Mouse (Mus musculus) ES-E14 (cell line): Measurements from ENCODE around the gene Insm1. TPM values are rescaled to one million over a fixed set of nuclear protein-coding genes. Genes with fewer than 3 reads are reported as not detected.

Source experiments
- DNase-seq: peaks from one replicate; pipeline ENCODE4 v3.0.0-alpha.2; 2013; ENCODE audit warnings: low read depth, low spot score
- H3K27ac ChIP-seq: 2 replicates; pipeline ENCODE4 v1.5.1; 2012; ENCODE audit warnings: low read depth, mild to moderate bottlenecking, low read length, moderate library complexity, mixed read lengths; ENCODE audit not compliant: poor library complexity, insufficient read depth, severe bottlenecking
- H3K36me3 ChIP-seq: 2 replicates; pipeline ENCODE4 v1.6.1; 2012; ENCODE audit warnings: mild to moderate bottlenecking, low read length, moderate library complexity, mixed read lengths; ENCODE audit not compliant: control insufficient read depth, poor library complexity, insufficient read depth, severe bottlenecking
- H3K4me1 ChIP-seq, 2 experiments: fragments of 150-350 bp in 1 of 2; sonication (generic) in 1 of 2; 2 replicates each; pipeline ENCODE4 v1.6.1; 2012; ENCODE audit warnings: low read length in 2 of 2, mild to moderate bottlenecking in 1 of 2, mixed read lengths in 1 of 2; ENCODE audit not compliant: control insufficient read depth in 2 of 2, insufficient read depth in 2 of 2, poor library complexity in 1 of 2
- H3K4me3 ChIP-seq, 2 experiments: fragments of 150-350 bp in 1 of 2; sonication (generic) in 1 of 2; 2 replicates each; pipeline ENCODE4 v1.5.1; 2012; ENCODE audit warnings: low read length in 2 of 2, low read depth in 1 of 2, mild to moderate bottlenecking in 1 of 2, mixed read lengths in 1 of 2; ENCODE audit not compliant: insufficient read depth in 1 of 2, poor library complexity in 1 of 2, severe bottlenecking in 1 of 2
- H3K9ac ChIP-seq: 2 replicates; pipeline ENCODE4 v1.6.1; 2012; ENCODE audit warnings: low read depth, mild to moderate bottlenecking, low read length, mixed read lengths; ENCODE audit not compliant: poor library complexity, insufficient read depth, severe bottlenecking
- H3K9me3 ChIP-seq: fragments of 150-350 bp; sonication (generic); 2 replicates; pipeline ENCODE4 v1.6.1; 2012; ENCODE audit warnings: low read depth, mild to moderate bottlenecking, low read length; ENCODE audit not compliant: control insufficient read depth, insufficient read depth
- CHD2 ChIP-seq: IDR thresholded peaks from 2 replicates; pipeline ENCODE4 v1.6.1; 2014; ENCODE audit warnings: mild to moderate bottlenecking, low read depth, low read length, inconsistent platforms
- HCFC1 ChIP-seq: IDR thresholded peaks from 2 replicates; pipeline ENCODE4 v1.6.1; 2012; ENCODE audit warnings: low read length, inconsistent platforms, borderline replicate concordance; ENCODE audit not compliant: insufficient read depth
- MAFK ChIP-seq: IDR thresholded peaks from 2 replicates; pipeline ENCODE4 v1.6.1; 2014; ENCODE audit warnings: mild to moderate bottlenecking, low read depth, low read length, inconsistent platforms; ENCODE audit not compliant: insufficient read depth
- ZC3H11A ChIP-seq: IDR thresholded peaks from 2 replicates; pipeline ENCODE4 v1.6.1; 2012; ENCODE audit warnings: low read depth, mild to moderate bottlenecking, inconsistent platforms, low read length, borderline replicate concordance
- ZNF384 ChIP-seq: IDR thresholded peaks from 2 replicates; pipeline ENCODE4 v1.6.1; 2012; ENCODE audit warnings: low read depth, low read length, inconsistent platforms
- in situ Hi-C, 2 experiments: fragments of 600-800 bp; cut with MboI; formaldehyde crosslinking; loops; one replicate each; pipeline ENCODE4 v1.15.1; 2025; ENCODE audit warnings: low sequenced_read_pairs in 2 of 2, inconsistent platforms in 1 of 2; ENCODE audit not compliant: unreplicated experiment in 2 of 2
- total RNA-seq: library from RNA; depleted of rRNA; stranded (reverse); fragments of 300-350 nt; gene quantifications from 2 replicates; pipeline ENCODE4 v1.2.3, GENCODE M21; 2012

Insm1 gene
- total RNA-seq, 1 experiment = 1.4 TPM

- H3K36me3 ChIP-seq = no peaks in the 10 kb centered on the region
- no peak overlapping the region for H3K9ac ChIP-seq
- no peak for TF ChIP-seq CHD2
- TF ChIP-seq ZC3H11A = no peak
- no peak for TF ChIP-seq ZNF384
- TF ChIP-seq MAFK = no peak
- TF ChIP-seq HCFC1 = no peak
- H3K4me1 ChIP-seq = peaks cover 4 to 11% of the 10 kb centered on the region in 2 experiments; a peak in 3 of 4 replicates
- H3K4me3 ChIP-seq = no peak overlapping the region
- H3K9me3 ChIP-seq = no peaks in the 10 kb centered on the region
- no peak for DNase-seq
- H3K27ac ChIP-seq = no peak overlapping the region
- in situ Hi-C loops = loop anchor here in 1 of 2 experiments (10.0 kb wide), 1 partner anchor 958 kb away; no protein-coding TSS in a partner anchor
These were observed 4.8 kb downstream of the Insm1 start for GRCm38 (mm10) chr2:146226484-146226883.

GRCm38 (mm10) chr2:146227646-146228045, 5.9 kb downstream of the Insm1 start:
- H3K4me1 ChIP-seq = peaks cover 4 to 9% of the 10 kb centered on the region in 2 experiments; a peak in 3 of 4 replicates
- no peak overlapping the region for H3K4me3 ChIP-seq
- H3K27ac ChIP-seq = no peak overlapping the region
- no peaks in the 10 kb centered on the region for H3K9me3 ChIP-seq
- TF ChIP-seq ZNF384 (no peak), HCFC1 (no peak), MAFK (no peak), CHD2 (no peak), ZC3H11A (no peak)
- no peak overlapping the region for H3K9ac ChIP-seq
- no peaks in the 10 kb centered on the region for H3K36me3 ChIP-seq
- in situ Hi-C loops = loop anchor here in 1 of 2 experiments (10.0 kb wide), 1 partner anchor 957 kb away; no protein-coding TSS in a partner anchor
- no peak for DNase-seq

GRCm38 (mm10) chr2:146228435-146228834, 6.7 kb downstream of the Insm1 start:
- H3K9ac ChIP-seq = no peak overlapping the region
- H3K4me3 ChIP-seq = no peak overlapping the region
- in situ Hi-C loops = loop anchor here in 1 of 2 experiments (10.0 kb wide), 1 partner anchor 956 kb away; no protein-coding TSS in a partner anchor
- no peak for DNase-seq
- no peak overlapping the region for H3K27ac ChIP-seq
- no peaks in the 10 kb centered on the region for H3K36me3 ChIP-seq
- peaks cover 4 to 7% of the 10 kb centered on the region in 2 experiments; a peak in 3 of 4 replicates for H3K4me1 ChIP-seq
- no peak for TF ChIP-seq ZC3H11A
- TF ChIP-seq ZNF384 = no peak
- no peak for TF ChIP-seq CHD2
- TF ChIP-seq HCFC1 = no peak
- TF ChIP-seq MAFK = no peak
- H3K9me3 ChIP-seq = no peaks in the 10 kb centered on the region

- H3K36me3 ChIP-seq = no peaks in the 10 kb centered on the region
- H3K4me1 ChIP-seq = no peaks in the 10 kb centered on the region
- DNase-seq = no peak
- in situ Hi-C loops = no loop called here
- H3K27ac ChIP-seq = no peak overlapping the region
- TF ChIP-seq HCFC1 = no peak
- TF ChIP-seq CHD2 = no peak
- no peak for TF ChIP-seq MAFK
- TF ChIP-seq ZNF384 = no peak
- TF ChIP-seq ZC3H11A = no peak
- H3K9ac ChIP-seq = no peak overlapping the region
- no peaks in the 10 kb centered on the region for H3K9me3 ChIP-seq
- no peak overlapping the region for H3K4me3 ChIP-seq
These were observed 9.8 kb downstream of the Insm1 start for GRCm38 (mm10) chr2:146231485-146231884.
